Mouse (Mus musculus): ENCODE results near the gene Ube2o. TPM values are rescaled to one million over a fixed set of nuclear protein-coding genes. Genes with fewer than 3 reads are reported as not detected.
"Not testable (repeated sequence)": the region's sequence is repeated elsewhere in the genome, so short reads cannot be mapped to it uniquely, and the experiment has no call there.

Ube2o gene
- polyA plus RNA-seq, 1 experiment from 2014 or later, result 8.9 TPM

DNA sequence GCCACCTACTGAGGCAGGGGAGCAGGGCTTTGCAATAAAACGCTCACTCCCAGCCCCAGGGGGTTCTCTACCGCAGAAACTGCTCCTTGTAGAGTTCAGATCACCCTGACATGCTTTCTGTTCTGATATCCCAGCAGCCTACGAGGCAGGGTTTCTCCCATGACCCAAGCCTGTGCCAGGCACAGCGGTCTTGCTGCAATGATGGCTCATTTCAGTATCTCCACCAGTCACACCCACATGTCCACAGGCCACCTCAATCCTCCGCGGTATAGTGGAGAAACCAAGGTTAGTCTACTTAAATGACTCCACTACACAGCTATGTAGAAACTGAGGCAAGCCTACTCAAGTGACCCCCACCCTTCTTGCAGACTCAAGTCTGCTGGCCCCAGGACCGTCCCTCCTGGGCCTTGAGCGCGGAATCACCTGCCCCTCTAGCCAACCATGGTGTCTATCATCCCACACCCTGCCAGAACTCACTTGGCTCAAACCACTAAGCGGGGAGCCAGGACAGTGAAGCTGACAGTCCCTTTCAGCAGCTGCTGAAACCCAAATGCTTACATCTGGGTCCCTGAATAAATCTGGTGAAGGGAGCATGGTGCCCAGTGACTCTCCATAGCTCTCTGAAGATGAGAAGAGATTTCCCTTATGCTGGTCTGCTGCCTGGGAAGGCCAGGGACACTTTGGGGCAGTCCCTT lies 39.5 kb upstream of the Ube2o start:
- no peak for DNase-seq (ENCODE audit: low spot score)
- Histone ChIP-seq H3K27ac (peak overlapping the region; percentile 54), H3K36me3 (no peaks in the 10 kb centered on the region), H3K4me3 (no peak overlapping the region), H3K27me3 (ENCODE audit: insufficient read depth, poor library complexity, severe bottlenecking) (peaks cover 38% of the 10 kb centered on the region), H3K9me3 (no peaks in the 10 kb centered on the region), H3K4me1 (replicated peaks) (peaks cover 93% of the 10 kb centered on the region)
- 79% methylated on average over 10 of the region's 10 CpGs for WGBS

GRCm38 (mm10) chr11:116620073-116620472 lies 38.8 kb upstream of the Ube2o start:
- H3K9me3 ChIP-seq, result no peaks in the 10 kb centered on the region
- peaks cover 34% of the 10 kb centered on the region for H3K27me3 ChIP-seq (ENCODE audit: insufficient read depth, poor library complexity, severe bottlenecking)
- no peaks in the 10 kb centered on the region for H3K36me3 ChIP-seq
- H3K4me3 ChIP-seq, result no peak overlapping the region
- peak overlapping the region; percentile 54 for H3K27ac ChIP-seq
- 57% methylated on average over 9 of the region's 9 CpGs for WGBS
- no peak for DNase-seq (ENCODE audit: low spot score)
- H3K4me1 ChIP-seq (replicated peaks), result peaks cover 93% of the 10 kb centered on the region

DNA sequence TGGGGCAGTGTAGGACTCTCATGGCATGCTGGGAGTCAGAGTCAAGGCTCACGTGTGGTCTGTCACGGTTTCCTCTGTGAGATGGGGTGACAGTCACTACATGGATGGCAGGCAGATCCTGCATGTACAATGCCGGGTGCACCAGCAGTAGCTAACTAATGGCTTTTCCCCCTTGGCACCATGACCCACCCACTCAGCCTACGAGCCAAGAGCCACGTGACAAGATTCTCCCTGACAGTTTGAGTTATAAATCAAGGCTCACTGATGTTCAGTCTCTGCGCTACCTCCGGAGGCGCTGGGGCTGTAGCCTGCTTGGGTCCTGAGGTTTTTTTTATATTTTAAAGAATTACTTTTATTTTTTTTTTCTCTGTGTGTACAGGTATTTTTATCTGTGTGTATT lies 38.3 kb upstream of the Ube2o start:
- WGBS, result 90% methylated on average over 8 of the region's 8 CpGs
- H3K27ac ChIP-seq, result no peak overlapping the region
- H3K36me3 ChIP-seq, result no peaks in the 10 kb centered on the region
- no peak for DNase-seq (ENCODE audit: low spot score)
- peaks cover 95% of the 10 kb centered on the region for H3K4me1 ChIP-seq (replicated peaks)
- H3K9me3 ChIP-seq, result no peaks in the 10 kb centered on the region
- H3K27me3 ChIP-seq (ENCODE audit: insufficient read depth, poor library complexity, severe bottlenecking), result peaks cover 29% of the 10 kb centered on the region
- no peak overlapping the region for H3K4me3 ChIP-seq

DNA sequence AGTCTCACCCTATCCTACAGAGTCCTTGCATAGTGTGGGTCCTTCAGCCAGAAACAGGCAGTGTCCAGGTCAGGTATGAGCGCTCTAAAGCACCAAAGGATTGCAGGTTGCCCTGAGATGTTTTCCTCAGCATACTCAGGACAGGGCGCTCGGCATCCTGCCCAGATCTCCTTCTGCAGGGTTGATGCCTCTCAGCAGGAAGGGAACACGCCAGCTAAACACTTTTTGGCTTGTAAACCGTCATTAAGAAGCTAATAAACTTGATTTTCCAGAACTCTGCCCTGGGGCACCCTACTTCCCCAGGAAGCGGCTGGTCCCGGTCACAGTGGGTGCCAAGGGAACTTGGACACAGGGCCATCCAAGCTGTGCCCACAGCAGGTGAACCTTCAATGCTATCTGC lies 37.9 kb upstream of the Ube2o start:
- 88% methylated on average over 7 of the region's 7 CpGs for WGBS
- Histone ChIP-seq H3K27me3 (ENCODE audit: insufficient read depth, poor library complexity, severe bottlenecking) (peaks cover 27% of the 10 kb centered on the region), H3K9me3 (no peaks in the 10 kb centered on the region), H3K4me1 (replicated peaks) (peaks cover 94% of the 10 kb centered on the region), H3K4me3 (no peak overlapping the region), H3K36me3 (no peaks in the 10 kb centered on the region), H3K27ac (no peak overlapping the region)
- no peak for DNase-seq (ENCODE audit: low spot score)

DNA sequence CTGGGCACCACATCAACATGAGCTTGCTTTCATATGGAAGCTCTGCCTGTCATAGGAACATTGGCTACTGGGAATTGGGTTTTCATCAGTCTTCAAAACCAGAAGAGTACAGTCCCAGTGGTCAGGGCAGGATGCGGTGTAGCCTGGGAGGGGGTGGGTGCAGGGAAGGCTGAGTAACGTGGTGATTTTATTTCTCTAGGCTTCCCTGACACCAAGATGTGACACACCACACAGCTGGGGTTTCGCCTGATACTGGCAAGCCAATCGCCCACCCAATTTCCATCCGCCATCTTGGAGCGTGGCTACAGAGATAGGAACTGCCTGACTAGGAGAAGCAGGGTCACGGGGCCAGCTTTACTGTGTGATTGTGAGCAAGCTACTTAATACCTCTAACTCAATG lies 37.4 kb upstream of the Ube2o start:
- WGBS, result 89% methylated on average over 7 of the region's 7 CpGs
- Histone ChIP-seq H3K36me3 (no peaks in the 10 kb centered on the region), H3K27me3 (ENCODE audit: insufficient read depth, poor library complexity, severe bottlenecking) (peaks cover 24% of the 10 kb centered on the region), H3K27ac (no peak overlapping the region), H3K4me1 (replicated peaks) (peaks cover 89% of the 10 kb centered on the region), H3K9me3 (no peaks in the 10 kb centered on the region), H3K4me3 (no peak overlapping the region)
- no peak for DNase-seq (ENCODE audit: low spot score)

DNA sequence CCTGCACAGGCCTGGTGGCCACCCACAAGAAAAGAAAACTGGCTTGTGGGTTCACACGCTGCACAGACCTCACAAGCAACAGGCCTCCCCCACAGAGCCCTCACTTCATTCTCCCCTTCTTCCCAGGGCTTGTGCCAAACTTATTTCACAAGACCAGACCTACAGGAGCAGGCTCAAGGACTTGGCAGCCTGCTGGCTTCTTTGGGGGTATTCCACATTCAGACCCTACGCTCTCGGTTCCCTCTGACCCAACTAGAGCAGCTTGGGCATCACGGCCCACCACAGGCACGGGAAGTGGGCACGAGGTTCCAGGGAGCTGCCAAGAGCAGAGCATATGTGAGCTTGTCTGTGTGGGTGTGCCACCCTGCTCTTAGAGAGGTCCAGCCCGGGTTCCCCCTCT lies 36.4 kb upstream of the Ube2o start:
- Histone ChIP-seq H3K9me3 (no peaks in the 10 kb centered on the region), H3K36me3 (no peaks in the 10 kb centered on the region), H3K4me1 (replicated peaks) (peaks cover 80% of the 10 kb centered on the region), H3K27me3 (ENCODE audit: insufficient read depth, poor library complexity, severe bottlenecking) (peaks cover 13% of the 10 kb centered on the region), H3K4me3 (no peak overlapping the region), H3K27ac (peak overlapping the region; percentile 9; the same call in 1 of the 2 replicates)
- 87% methylated on average over 7 of the region's 7 CpGs for WGBS
- no peak for DNase-seq (ENCODE audit: low spot score)

DNA sequence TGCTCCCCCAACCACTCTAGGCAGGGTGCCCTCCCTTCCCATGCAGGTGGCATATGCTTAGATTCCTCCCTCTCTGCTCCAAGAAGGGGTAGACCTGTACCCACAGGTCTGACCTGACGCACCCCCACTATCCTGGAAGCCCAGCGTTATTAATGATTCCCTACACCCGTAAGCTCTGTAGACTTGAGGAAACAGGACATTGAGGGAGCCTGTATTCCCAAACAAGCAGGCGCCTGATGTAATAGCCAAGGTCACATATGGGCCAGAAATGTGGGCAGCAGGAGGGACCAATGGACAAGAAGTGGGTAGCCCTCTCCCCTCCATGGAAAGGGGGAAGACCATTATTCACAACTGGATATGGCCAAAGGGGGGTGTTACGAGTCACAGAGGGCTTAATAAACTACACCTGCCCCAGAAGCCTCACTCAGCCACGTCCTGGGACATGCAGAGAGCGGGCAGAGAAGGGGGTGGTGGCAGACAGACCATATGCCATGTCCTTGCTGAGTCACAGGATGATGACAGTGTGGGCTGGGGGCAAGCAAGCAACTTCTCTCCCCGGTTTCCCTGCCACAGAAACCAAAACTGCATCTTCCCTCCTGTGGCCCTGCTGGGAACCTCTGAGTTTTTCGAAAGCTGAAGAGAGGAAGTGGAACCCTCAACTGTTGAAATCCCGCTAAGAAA lies 35.3 kb upstream of the Ube2o start:
- H3K27ac ChIP-seq, result peak overlapping the region; percentile 64
- no peak for DNase-seq (ENCODE audit: low spot score)
- no peaks in the 10 kb centered on the region for H3K36me3 ChIP-seq
- no peaks in the 10 kb centered on the region for H3K9me3 ChIP-seq
- H3K4me1 ChIP-seq (replicated peaks), result peaks cover 70% of the 10 kb centered on the region
- 77% methylated on average over 10 of the region's 10 CpGs for WGBS
- no peak overlapping the region for H3K4me3 ChIP-seq
- peaks cover 3% of the 10 kb centered on the region; the same call in 1 of the 2 replicates for H3K27me3 ChIP-seq (ENCODE audit: insufficient read depth, poor library complexity, severe bottlenecking)

GRCm38 (mm10) chr11:116615735-116616437 lies 34.6 kb upstream of the Ube2o start:
- no peak for DNase-seq (ENCODE audit: low spot score)
- Histone ChIP-seq H3K36me3 (no peaks in the 10 kb centered on the region), H3K4me1 (replicated peaks) (peaks cover 63% of the 10 kb centered on the region), H3K4me3 (no peak overlapping the region), H3K9me3 (no peaks in the 10 kb centered on the region), H3K27me3 (ENCODE audit: insufficient read depth, poor library complexity, severe bottlenecking) (no peaks in the 10 kb centered on the region), H3K27ac (peak overlapping the region; percentile 64)
- WGBS, result 49% methylated on average over 15 of the region's 15 CpGs

- 0 out of 2 replicates have a peak overlapping the region, but pooled peaks have one; percentile 12 for H3K27ac ChIP-seq
- H3K4me3 ChIP-seq, result no peak overlapping the region
- H3K4me1 ChIP-seq (replicated peaks), result peaks cover 57% of the 10 kb centered on the region
- H3K36me3 ChIP-seq, result no peaks in the 10 kb centered on the region
- no peaks in the 10 kb centered on the region for H3K27me3 ChIP-seq (ENCODE audit: insufficient read depth, poor library complexity, severe bottlenecking)
- 88% methylated on average over 6 of the region's 6 CpGs for WGBS
- no peaks in the 10 kb centered on the region for H3K9me3 ChIP-seq
- no peak for DNase-seq (ENCODE audit: low spot score)
These were observed 32.0 kb upstream of the Ube2o start for GRCm38 (mm10) chr11:116613234-116613633.

DNA sequence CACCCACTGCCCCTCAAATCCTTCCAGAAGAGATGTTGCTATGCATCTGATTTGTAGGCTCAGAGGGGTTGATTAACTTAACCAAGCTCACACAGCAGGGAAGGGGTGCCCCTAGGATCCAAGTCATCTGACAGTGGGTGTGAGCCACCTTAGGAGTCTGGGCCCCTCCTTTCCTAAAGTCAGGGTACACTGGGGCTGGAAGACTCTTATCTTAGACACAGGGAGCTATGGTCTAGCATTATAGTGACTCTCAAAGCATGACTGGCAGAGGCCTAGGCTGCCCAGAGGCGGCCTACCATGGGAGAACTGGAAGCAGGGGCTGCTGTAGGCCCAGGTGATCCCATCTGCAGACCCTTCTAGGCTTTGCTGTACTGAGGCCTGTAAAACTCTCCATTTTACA lies 31.3 kb upstream of the Ube2o start:
- DNase-seq (ENCODE audit: low spot score), result no peak
- 82% methylated on average over 1 of the region's 1 CpGs for WGBS

DNA sequence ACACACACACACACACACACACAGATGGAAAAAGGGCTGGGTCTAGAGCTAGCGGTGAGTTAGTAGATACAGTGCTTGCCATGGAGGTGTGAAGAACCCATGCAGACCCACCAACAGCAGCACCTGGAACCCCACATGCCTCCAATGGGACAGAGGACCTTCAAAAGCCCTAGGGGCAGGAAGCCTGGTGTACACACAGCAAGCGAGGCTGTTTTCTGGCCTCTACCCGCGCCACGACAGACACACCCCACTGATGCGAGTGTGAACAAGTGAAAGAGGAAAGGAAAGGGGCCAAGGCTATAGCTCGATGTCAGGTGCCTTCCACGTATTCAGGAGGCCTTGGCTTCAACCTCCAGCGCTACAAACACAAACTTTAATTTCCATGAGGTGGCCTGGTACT lies 30.6 kb upstream of the Ube2o start:
- no peak overlapping the region for H3K4me3 ChIP-seq
- H3K9me3 ChIP-seq, result no peaks in the 10 kb centered on the region
- no peak overlapping the region; the same call in 1 of the 2 replicates for H3K27ac ChIP-seq
- WGBS, result 92% methylated on average over 9 of the region's 9 CpGs
- H3K36me3 ChIP-seq, result no peaks in the 10 kb centered on the region
- H3K27me3 ChIP-seq (ENCODE audit: insufficient read depth, poor library complexity, severe bottlenecking), result no peaks in the 10 kb centered on the region
- DNase-seq (ENCODE audit: low spot score), result no peak
- H3K4me1 ChIP-seq (replicated peaks), result peaks cover 48% of the 10 kb centered on the region

More for the DNA sequence above, 31.3 kb upstream of the Ube2o start:
- Histone ChIP-seq H3K9me3 (no peaks in the 10 kb centered on the region), H3K27ac (no peak overlapping the region), H3K36me3 (no peaks in the 10 kb centered on the region), H3K4me1 (replicated peaks) (peaks cover 51% of the 10 kb centered on the region), H3K4me3 (no peak overlapping the region), H3K27me3 (ENCODE audit: insufficient read depth, poor library complexity, severe bottlenecking) (no peaks in the 10 kb centered on the region)

DNA sequence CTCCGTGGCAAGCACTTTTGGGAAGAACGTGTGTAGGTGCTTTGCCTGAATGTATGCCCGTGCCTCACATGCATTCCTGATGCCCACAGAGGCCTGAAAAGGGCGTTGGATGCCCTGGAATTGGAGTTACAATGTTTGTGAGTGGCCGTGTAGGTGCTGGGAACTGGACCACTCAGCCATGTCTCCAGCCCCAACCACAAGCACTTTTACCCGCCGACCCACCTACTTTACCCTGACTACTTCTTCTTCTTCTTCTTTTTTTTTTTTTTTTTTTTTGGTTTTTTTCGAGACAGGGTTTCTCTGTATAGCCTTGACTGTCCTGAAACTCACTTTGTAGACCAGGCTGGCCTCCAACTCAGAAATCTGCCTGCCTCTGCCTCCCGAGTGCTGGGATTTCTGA lies 29.9 kb upstream of the Ube2o start:
- not testable (repeated sequence) for H3K27ac ChIP-seq; H3K4me3 ChIP-seq; H3K36me3 ChIP-seq; DNase-seq (ENCODE audit: low spot score); H3K27me3 ChIP-seq (ENCODE audit: insufficient read depth, poor library complexity, severe bottlenecking); H3K9me3 ChIP-seq
- peaks cover 44% of the 10 kb centered on the region for H3K4me1 ChIP-seq (replicated peaks)
- WGBS, result 90% methylated on average over 9 of the region's 9 CpGs

Measured in hindbrain, embryonic 10.5 days (tissue).